Mouse (Mus musculus): ENCODE data around the gene Nlgn2.

Nlgn2 gene

GRCm38 (mm10) chr11:69791420-69791819 is 46.2 kb downstream of the Nlgn2 start:
- DNase-seq: no peak

GRCm38 (mm10) chr11:69789431-69789830 is 48.2 kb downstream of the Nlgn2 start:
- no peak for DNase-seq

- no peak for DNase-seq
Measured at GRCm38 (mm10) chr11:69787306-69787705, 50.3 kb downstream of the Nlgn2 start.

DNA sequence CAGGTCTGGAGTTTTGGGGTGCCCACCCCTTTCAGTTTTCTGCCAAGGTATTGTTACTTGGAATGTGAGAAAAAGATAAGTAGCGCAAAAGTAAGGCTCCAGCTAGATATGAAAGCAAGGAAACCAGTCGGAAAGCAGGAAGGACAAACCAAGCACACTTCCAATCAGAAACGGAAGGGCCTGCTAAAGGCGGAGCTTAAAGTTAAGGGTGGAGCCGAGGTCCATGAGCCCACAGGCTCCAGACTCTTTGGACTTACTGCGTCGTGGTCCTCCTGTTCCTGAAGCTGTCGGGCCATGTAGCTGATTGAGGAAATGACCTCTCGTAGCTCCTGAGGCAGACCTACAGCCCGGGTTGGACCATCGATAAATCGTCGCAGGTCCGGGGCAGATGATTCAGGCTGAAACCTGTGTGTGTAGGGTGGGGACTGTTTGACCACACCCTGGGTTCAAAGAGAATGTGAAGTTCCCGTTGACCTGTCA is 52.8 kb downstream of the Nlgn2 start:
- DNase-seq: no peak

GRCm38 (mm10) chr11:69781828-69782227 is 55.8 kb downstream of the Nlgn2 start:
- no peak for DNase-seq

DNA sequence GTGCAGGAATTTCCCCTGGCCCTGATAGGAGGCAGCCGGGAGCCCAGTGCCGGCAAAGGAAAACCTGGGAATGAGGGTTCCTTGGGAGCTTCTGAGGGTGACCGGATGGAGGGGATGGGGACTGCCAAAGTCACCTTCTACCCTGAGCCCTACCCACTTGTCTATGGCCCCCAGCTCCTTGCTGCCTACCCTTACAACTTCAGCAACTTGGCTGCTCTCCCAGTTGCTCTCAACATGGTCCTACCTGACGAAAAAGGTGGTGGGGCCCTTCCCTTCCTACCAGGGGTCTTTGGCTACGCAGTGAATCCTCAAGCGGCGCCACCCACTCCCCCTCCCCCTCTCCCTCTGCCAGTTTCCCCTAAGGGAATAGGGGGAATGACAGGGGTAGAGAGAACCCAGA is 58.6 kb downstream of the Nlgn2 start:
- no peak for DNase-seq

DNA sequence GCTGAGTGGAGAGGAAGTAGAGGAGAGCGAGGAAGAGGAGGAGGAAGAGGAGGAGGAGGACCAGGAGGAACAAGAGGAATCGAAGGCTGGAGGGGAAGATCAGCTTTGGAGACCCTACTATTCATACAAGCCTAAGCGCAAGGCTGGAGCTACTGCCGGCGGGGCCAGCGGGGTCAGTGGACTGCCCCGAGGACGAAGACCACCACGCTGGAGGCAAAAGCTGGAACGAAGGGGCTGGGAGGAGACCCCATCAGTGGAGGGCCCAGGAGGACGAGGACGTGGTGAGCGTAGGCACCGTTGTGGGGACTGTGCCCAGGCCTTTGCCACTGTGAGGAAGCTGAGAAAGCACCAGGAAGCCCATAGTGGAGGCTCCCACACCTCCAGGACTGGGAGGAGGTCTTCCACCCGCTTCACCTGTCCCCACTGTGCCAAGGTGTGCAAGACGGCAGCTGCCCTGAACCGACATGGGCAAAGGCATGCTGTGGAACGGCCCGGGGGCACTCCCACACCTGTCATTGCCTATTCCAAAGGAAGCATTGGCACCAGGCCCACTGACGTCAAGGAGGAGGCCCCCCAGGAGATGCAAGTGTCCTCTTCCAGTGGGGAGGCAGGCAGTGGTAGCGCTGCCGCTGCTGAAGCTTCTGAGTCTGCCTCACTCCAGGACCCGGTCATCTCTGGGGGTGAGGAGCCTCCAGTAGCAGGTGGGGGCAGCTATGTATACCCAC is 59.2 kb downstream of the Nlgn2 start:
- DNase-seq: no peak

DNA sequence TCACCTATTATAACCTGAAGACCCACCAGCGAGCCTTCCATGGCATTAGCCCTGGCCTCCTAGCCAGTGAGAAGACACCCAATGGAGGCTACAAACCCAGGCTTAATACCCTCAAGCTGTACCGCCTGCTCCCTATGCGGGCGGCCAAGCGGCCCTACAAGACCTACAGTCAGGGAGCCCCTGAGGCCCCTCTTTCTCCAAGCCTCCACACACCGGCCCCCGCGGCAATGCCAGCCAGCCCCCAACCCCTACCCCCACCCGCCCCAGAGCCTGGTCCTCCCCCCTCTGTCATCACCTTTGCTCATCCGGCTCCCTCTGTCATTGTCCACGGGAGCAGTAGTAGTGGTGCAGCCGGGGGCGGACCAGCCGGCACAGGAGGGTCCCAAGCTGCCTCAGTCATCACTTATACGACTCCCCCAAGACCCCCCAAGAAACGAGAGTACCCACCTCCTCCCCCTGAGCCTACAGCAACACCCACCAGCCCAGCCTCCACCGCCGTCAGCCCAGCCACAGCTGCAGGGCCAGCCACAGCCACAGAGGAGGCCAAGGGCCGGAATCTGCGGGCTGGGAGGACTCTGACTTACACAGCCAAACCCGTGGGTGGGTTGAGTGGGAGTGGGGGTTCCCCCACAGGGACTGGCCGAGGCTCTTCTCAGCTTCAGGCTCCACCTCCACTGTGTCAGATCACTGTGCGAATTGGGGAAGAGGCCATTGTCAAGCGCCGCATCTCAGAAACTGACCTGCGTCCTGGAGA is 59.9 kb downstream of the Nlgn2 start:
- DNase-seq: no peak

- no peak for DNase-seq
Measured at GRCm38 (mm10) chr11:69776488-69776887, 61.1 kb downstream of the Nlgn2 start.

DNA sequence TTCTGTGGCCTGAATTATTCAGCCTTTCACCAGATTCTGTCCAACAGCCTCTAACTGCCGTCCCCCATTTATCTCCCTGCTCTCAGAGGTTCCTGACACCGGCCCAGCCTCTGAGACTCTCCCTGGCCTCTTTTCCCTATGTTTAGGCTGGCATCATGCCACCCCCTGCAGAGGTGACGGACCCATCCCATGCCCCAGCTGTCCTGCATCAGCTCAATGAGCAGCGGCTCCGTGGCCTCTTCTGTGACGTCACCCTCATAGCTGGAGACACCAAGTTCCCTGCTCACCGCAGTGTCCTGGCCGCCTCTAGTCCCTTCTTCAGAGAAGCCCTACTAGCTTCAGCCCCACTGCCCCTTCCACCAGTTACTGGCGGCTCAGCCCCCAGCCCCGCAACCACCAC is 61.9 kb downstream of the Nlgn2 start:
- no peak for DNase-seq

DNA sequence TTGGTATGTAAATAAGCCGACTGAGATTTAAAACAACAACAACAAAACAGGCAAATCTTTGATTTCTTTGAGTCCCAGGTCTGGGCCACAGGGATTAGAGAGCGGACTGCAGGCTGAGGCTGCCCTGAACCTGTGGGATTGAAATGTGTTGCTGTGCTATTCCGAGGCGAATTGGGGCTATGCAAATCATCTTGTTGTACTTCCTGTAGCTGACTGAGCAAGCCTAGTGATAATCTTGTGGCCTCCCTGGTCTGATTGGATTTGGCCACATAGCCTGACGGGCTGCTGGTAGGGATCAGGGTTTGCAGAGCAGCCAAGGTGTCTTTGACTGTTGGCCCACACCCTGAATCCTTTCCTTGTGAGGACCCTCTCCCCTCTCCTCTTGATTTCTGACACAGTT is 62.6 kb downstream of the Nlgn2 start:
- peak; percentile 47 for DNase-seq
